Mouse (Mus musculus) liver, postnatal 0 days (tissue): ENCODE results near the gene Ube2e2.

Experiments used
- CTCF ChIP-seq: sonication (generic); IDR thresholded peaks from 2 replicates; pipeline ENCODE4 v1.5.1; 2016; ENCODE audit warnings: antibody characterized with exemption, low read depth
- EP300 ChIP-seq: IDR thresholded peaks from 2 replicates; pipeline ENCODE4 v1.6.1; 2016; ENCODE audit warnings: antibody characterized with exemption, low read depth, mild to moderate bottlenecking

DNA sequence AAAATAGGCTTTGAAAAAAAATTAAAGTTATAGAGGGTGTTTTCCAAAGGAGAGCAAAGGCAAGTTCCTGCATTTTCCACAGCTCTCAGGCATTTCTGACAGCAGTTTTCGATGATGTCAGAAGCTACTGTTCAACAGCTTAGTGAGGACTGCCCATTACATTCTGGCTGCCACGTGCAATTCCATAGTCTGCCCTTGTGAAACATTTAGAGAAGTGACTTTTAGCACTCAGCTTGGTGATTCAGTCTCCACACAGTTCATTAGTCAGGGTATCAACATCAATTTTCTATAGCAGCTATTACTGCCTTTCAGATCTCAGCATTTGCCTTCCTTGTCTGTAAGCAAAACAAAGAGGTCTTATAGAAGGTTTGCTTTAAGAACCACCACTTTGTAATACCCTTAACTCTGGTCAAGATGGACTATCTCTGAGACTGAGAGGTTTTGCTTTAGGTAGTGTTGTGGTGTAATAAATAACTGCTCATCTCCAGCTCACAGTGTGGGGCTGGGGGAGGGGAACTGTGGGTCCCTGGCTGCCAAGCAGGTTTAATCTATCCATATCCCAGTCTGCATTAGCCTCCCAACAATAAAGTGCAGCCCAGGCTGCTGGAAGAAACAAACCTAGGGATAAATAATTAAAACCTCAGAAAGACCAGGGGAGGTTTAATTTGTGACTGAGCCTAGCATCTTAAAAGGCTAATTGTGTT, 255.2 kb downstream of the Ube2e2 start:
- TF ChIP-seq CTCF (no peak), EP300 (no peak)
